Mouse (Mus musculus): ENCODE data around the gene Ak8.
A peak's percentile ranks its signal among the peaks of the same experiment; 100 is the strongest.

Ak8 gene

DNA sequence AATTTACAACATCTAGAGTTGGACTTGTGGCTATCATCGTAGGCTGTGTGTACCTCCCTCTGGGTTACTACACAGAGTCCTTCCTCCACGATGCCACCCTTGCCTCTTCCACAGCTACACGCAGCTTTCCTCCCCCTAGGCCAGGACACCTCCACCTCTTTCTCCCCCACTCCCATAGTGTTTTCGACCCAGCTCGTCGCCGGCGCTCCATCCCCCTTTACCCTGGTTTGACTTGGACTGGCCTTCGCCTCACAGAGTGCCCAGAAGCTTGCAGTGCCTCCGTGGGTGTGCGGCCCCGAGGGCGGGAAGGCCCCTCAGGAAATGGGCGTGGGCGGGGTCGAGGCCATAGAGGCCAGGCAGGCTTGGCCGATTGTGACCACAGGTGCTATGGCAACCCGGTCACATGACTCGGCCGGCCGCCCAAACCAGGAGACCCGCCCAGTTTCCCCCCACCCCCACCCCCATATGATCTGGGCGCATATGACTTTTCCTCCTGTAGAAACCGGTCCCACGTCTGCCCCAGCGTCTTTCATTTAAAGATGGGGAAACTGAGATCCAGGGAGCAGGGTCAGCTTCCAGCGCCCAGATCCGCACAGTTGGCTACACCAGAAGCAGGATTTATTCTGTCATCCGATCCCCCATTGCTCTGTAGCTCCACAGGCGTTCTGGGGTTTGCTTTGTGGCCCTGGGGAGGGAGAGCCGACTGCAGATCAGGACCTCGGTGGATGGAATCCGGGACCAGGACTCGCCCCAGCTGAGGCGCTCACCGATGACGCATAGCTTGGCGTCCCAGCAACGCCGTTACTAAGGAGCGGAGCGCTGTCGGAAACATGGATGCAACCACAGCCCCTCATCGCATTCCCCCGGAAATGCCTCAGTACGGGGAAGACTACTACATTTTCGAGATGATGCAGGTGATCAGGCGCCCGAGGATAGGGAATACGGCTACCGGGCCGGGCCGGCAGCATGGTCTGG lies at the start of gene Ak8, which contains the start of gene Spaca9:
Gene Ak8 (plus strand): TSS at position 804 of the 975 bp plus-strand sequence.
Gene Spaca9 (minus strand): TSS at position 367 of the 975 bp plus-strand sequence.
- peak; percentile 79 to 92 for DNase-seq (ENCODE audit: inconsistent age in 2 of 2, low spot score in 1 of 2)

DNA sequence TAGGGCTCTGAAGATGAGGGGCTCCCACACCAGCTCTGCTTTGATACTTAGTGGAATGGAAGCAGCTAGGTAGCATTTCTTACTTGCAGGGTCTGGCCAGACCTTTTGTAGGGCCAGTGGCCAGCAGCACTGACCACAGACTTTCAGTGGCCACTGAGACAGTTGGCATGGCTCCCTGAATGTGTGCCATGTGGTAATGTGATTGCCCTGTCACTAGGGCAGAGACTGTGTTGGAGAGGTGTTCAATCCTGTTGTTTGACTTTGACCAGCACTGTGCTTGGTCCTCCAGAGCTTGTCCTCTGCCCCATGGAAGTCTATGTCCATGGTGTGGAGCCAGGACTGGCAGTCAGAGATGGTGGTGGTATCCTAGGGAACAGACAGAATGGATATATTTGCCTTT lies 49.4 kb upstream of the Ak8 start:
- peak in 1 of 2 experiments; percentile 60 for DNase-seq (ENCODE audit: inconsistent age in 2 of 2, low spot score in 1 of 2)

DNA sequence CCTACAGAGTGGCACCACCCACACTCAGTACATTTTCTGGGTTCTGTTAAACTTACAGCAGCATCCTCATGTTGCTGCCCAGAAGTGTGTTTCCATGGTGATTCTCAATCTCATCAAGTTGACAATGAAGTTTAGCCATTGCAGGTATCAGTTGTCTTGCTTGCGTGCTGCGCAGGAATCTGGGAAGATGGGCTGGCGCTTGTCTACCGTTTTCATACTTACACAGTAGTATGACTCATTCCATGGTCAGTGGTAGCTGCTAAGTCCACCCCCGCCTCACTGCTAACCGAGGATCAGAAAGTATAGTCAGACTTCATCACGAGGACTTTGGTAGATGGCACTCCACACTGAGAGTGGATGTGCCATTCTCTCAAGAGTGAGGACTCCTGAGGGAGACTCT lies 46.6 kb upstream of the Ak8 start:
- no peak for DNase-seq (ENCODE audit: inconsistent age in 2 of 2, low spot score in 1 of 2)

DNA sequence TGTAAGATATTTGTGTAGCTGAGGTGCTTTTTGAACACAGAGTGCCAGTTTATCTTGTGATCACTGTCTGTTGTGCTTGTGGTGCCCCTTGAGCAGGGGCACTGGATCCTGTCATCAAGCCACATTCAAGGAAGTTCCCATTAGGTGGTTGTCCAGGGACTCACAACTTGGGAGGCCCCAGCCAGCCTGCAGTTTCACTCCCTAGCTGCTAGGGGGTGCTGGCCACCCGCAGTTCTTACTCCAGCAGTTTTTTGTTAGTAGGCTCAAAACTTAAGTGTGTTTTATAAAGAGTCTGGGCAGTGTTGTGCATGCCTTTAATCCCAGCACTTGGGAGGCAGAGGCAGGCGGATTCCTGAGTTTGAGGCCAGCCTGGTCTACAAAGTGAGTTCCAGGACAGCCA lies 45.7 kb upstream of the Ak8 start:
- peak in 1 of 2 experiments; percentile 59 for DNase-seq (ENCODE audit: inconsistent age in 2 of 2, low spot score in 1 of 2)

- no peak for DNase-seq (ENCODE audit: inconsistent age in 2 of 2, low spot score in 1 of 2)
Measured at GRCm38 (mm10) chr2:28656216-28656615, 43.7 kb upstream of the Ak8 start.

DNA sequence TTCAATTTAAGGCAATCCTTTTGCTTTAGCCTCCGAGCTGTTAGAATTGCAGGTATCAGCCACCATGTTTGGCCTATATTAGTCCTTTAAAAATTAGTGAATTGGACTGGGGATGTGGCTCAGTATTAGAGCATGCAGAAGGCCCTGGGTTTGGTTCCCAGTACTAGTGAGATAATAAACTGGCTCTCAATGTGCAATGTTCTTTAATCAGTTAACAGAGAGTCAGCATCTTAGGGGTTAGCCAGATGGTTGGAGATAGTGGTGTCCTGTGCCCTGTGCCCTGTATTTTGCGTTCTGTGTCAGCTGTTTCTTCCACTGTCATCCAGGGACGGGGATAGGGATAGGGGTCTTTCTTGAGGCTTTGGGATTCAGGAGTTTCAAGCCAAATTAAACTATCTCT lies 37.1 kb upstream of the Ak8 start:
- no peak for DNase-seq (ENCODE audit: inconsistent age in 2 of 2, low spot score in 1 of 2)

- no peak for DNase-seq (ENCODE audit: inconsistent age in 2 of 2, low spot score in 1 of 2)
Measured at GRCm38 (mm10) chr2:28665818-28666217, 34.1 kb upstream of the Ak8 start.

- no peak for DNase-seq (ENCODE audit: inconsistent age in 2 of 2, low spot score in 1 of 2)
Measured at GRCm38 (mm10) chr2:28671438-28671837, 28.5 kb upstream of the Ak8 start.

DNA sequence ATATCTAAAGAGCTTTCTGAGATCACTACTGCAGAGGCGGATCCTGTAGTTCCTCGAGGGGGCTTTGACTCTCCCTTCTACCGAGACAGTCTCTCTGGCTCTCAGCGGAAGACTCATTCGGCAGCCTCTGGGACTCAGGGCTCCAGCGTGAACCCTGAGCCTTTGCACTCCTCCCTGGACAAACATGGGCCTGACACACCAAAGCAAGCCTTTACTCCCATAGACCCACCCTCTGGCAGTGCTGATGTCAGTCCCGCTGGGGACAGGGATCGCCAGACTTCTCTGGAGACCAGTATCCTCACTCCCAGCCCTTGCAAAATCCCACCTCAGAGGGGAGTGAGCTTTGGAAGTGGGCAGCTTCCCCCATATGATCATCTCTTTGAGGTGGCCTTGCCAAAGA lies 24.0 kb upstream of the Ak8 start:
- DNase-seq (ENCODE audit: inconsistent age in 2 of 2, low spot score in 1 of 2): no peak

GRCm38 (mm10) chr2:28680710-28681109 lies 19.3 kb upstream of the Ak8 start:
- peak in 1 of 2 experiments; percentile 66 for DNase-seq (ENCODE audit: inconsistent age in 2 of 2, low spot score in 1 of 2)

DNA sequence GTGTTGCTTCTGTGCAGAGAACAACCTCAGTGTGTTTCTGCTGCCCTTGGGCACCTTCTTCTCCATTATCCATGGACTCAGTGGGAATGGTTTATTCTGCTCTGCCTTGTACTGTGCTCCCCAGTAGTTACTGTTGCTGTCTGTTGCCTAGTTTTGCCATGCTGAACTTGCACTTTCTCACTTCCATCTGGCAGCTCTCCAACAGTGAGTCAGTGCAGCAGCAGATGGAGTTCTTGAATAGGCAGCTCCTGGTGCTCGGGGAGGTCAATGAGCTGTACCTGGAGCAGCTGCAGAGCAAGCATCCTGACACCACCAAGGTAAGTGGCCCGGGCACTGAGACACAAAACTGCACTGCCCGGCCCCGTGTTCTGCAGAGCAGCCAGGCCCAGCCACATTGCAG lies 18.2 kb upstream of the Ak8 start:
- DNase-seq (ENCODE audit: inconsistent age in 2 of 2, low spot score in 1 of 2): peak; percentile 62 to 85

GRCm38 (mm10) chr2:28685895-28686294 lies 14.1 kb upstream of the Ak8 start:
- no peak for DNase-seq (ENCODE audit: inconsistent age in 2 of 2, low spot score in 1 of 2)

DNA sequence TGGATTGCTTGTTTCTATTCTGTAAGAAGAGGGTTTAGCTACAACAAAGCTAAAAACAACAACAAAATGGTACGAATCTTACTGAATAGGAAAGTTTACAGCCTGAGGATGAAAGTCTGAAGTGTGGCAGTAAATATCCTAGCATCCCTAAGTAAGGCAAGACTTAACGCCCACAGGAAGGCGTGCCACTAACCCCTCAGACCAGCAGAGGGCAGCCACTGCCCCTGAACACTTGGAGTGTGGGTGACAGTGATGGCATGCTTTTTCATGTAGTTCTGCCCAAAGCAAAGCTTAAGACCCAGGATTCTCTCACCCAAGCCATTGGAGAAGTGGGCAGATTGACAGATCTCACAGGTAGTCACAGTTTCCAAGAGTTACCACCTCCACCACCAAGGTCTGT lies 11.5 kb upstream of the Ak8 start:
- peak in 1 of 2 experiments; percentile 64 for DNase-seq (ENCODE audit: inconsistent age in 2 of 2, low spot score in 1 of 2)

GRCm38 (mm10) chr2:28692692-28693091 lies 7.3 kb upstream of the Ak8 start:
- no peak for DNase-seq (ENCODE audit: inconsistent age in 2 of 2, low spot score in 1 of 2)

- DNase-seq (ENCODE audit: inconsistent age in 2 of 2, low spot score in 1 of 2): peak in 1 of 2 experiments; percentile 30
Measured at GRCm38 (mm10) chr2:28698566-28698965, 1.4 kb upstream of the Ak8 start.

- no peak for DNase-seq (ENCODE audit: inconsistent age in 2 of 2, low spot score in 1 of 2)
Measured at GRCm38 (mm10) chr2:28701646-28702262, 1.8 kb downstream of the Ak8 start.

DNA sequence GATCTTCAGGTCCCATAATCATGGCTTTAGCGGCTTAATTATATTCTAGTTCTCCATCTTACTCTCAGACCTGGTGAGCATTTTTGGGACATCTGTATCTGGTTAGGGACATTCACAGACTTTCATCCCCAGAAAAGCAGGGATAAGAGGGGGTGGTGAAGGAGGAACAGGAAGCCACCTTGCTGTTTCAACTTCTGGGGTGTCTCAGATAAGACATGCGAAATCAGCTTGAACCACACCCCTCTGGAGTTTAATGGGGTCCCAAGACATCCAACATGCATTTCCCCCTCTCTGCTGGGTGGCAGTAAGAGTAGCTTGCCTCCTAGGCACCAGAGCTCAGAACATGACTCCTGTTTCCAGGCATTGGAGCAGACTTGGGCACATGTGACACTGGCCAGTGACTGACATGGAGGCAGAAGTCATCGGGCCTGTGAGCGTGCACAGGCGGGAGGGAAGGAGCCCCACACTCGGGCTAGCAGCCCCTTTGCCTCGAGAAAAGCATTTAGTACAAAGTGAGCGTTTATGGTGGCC lies 6.2 kb downstream of the Ak8 start:
- no peak for DNase-seq (ENCODE audit: inconsistent age in 2 of 2, low spot score in 1 of 2)

GRCm38 (mm10) chr2:28706787-28707186 lies 6.8 kb downstream of the Ak8 start:
- no peak for DNase-seq (ENCODE audit: inconsistent age in 2 of 2, low spot score in 1 of 2)

GRCm38 (mm10) chr2:28713036-28713435 lies 13.1 kb downstream of the Ak8 start:
- no peak for DNase-seq (ENCODE audit: inconsistent age in 2 of 2, low spot score in 1 of 2)

GRCm38 (mm10) chr2:28722419-28722818 lies 22.5 kb downstream of the Ak8 start:
- DNase-seq (ENCODE audit: inconsistent age in 2 of 2, low spot score in 1 of 2): no peak

DNA sequence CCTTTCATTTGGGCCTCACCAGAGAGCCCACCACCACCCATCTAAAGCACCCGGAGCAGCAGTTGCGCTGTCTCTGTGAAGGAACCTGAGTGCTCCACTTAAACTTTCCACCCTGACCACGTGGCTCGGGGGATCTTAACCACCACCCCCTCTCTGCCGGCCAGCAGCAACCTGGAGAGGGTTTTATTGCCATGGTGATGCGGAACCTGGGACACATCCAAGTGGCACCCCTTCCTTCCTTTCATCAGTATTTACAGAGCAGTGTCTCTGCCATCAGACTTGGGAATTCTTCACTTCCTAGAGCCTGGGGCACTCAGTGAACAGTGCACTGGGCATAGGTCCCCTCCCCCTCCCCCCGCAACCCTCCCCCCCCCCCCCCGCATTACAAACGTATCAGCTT lies 23.9 kb downstream of the Ak8 start:
- no peak for DNase-seq (ENCODE audit: inconsistent age in 2 of 2, low spot score in 1 of 2)

Data from adrenal gland, adult (tissue).